Mouse (Mus musculus): ENCODE results near the gene Vezt. TPM values are rescaled to one million over a fixed set of nuclear protein-coding genes. Genes with fewer than 3 reads are reported as not detected.

The Vezt gene
- polyA plus RNA-seq, 1 experiment from 2014 or later = 32.3 TPM

DNA sequence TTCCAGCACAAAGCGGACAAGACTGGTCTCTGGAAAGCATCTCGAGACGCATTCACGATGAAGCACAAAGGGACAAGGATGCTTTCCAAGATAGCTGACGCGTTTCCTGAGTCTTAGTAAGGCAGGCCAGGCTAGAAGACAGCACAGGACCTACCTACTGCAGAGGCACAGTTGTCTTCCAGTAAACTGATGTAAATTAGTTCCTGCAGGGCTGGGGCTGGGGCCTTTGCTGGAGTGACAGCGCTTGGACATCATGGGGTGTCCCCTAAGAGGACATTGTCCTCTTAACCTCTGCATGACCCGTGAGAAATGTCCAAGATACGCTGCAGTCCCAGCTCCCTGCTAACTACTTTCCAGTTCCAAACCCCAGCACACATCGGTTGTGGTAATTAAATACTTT is 66.3 kb downstream of the Vezt start:
- H3K9me3 ChIP-seq (ENCODE audit: control insufficient read depth, low read length) = no peaks in the 10 kb centered on the region
- no peaks in the 10 kb centered on the region for H3K4me1 ChIP-seq (ENCODE audit: control insufficient read depth, insufficient read depth, low read length)
- H3K9ac ChIP-seq (ENCODE audit: low read length) = no peak overlapping the region
- H3K4me3 ChIP-seq (ENCODE audit: low read depth, low read length) = no peak overlapping the region
- DNase-seq (ENCODE audit: low spot score) (no peak), ATAC-seq (ENCODE audit: insufficient number of reproducible peaks, low FRiP score, low TSS enrichment, low read depth) (no peak)
- H3K4me2 ChIP-seq (ENCODE audit: low read depth, severe bottlenecking) = no peak overlapping the region
- no peak overlapping the region for H3K27ac ChIP-seq (replicated peaks; ENCODE audit: low read depth, low read length)
- WGBS = 71% methylated on average over 10 of the region's 10 CpGs
- H3K27me3 ChIP-seq (ENCODE audit: control insufficient read depth, insufficient read depth, low read length) = no peaks in the 10 kb centered on the region
- peaks cover 3% of the 10 kb centered on the region; the same call in 1 of the 2 replicates for H3K36me3 ChIP-seq (ENCODE audit: control insufficient read depth, insufficient read depth, low read length)

DNA sequence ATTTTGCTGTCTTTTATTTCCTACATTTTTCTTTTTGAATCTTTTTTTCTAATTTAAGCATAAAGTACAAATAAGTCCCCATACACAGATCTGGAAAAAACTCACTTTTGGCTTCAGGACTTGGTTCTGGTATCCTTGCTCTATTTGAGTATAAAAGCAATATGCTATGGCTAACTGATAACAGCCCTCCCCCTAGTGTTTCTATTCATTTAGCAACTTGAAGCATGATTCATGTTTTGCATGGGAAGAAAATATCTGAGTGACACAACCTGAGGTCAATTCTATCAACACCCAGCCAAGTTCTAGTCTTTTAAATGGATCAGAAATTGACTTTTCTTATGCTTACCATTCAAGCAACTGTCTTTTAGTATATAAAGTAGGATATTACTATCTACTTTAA is 68.1 kb downstream of the Vezt start:
- Histone ChIP-seq H3K36me3 (ENCODE audit: control insufficient read depth, insufficient read depth, low read length) (no peaks in the 10 kb centered on the region), H3K4me2 (ENCODE audit: low read depth, severe bottlenecking) (no peak overlapping the region), H3K27ac (replicated peaks; ENCODE audit: low read depth, low read length) (no peak overlapping the region), H3K9ac (ENCODE audit: low read length) (no peak overlapping the region), H3K27me3 (ENCODE audit: control insufficient read depth, insufficient read depth, low read length) (no peaks in the 10 kb centered on the region), H3K4me3 (ENCODE audit: low read depth, low read length) (no peak overlapping the region), H3K9me3 (ENCODE audit: control insufficient read depth, low read length) (no peaks in the 10 kb centered on the region), H3K4me1 (ENCODE audit: control insufficient read depth, insufficient read depth, low read length) (no peaks in the 10 kb centered on the region)
- DNase-seq (ENCODE audit: low spot score) (no peak), ATAC-seq (ENCODE audit: insufficient number of reproducible peaks, low FRiP score, low TSS enrichment, low read depth) (no peak)

DNA sequence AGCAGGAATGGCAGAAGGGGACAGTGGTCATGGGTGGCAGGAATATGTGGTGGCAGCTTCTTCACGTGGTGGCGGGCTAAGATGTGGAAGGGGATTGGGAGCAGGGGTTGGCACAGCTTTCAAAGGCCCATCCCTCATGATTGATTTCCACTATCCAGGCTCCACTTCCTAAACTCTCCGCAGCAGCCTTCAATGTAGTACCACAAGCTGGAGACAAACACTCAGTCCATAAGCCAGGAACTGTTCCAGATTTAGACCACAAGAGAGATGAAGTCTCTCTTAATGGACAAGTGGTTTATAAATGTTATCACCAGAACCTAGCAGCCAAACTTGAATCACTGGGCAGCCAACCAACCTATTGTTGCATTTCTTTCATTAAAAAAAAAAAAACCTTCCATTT is 81.6 kb downstream of the Vezt start:
- no peaks in the 10 kb centered on the region for H3K9me3 ChIP-seq (ENCODE audit: control insufficient read depth, low read length)
- H3K27ac ChIP-seq (replicated peaks; ENCODE audit: low read depth, low read length) = no peak overlapping the region
- no peak overlapping the region for H3K9ac ChIP-seq (ENCODE audit: low read length)
- H3K4me3 ChIP-seq (ENCODE audit: low read depth, low read length) = no peak overlapping the region
- ATAC-seq (ENCODE audit: insufficient number of reproducible peaks, low FRiP score, low TSS enrichment, low read depth) (no peak), DNase-seq (ENCODE audit: low spot score) (no peak)
- no peaks in the 10 kb centered on the region for H3K4me1 ChIP-seq (ENCODE audit: control insufficient read depth, insufficient read depth, low read length)
- H3K36me3 ChIP-seq (ENCODE audit: control insufficient read depth, insufficient read depth, low read length) = no peaks in the 10 kb centered on the region
- H3K27me3 ChIP-seq (ENCODE audit: control insufficient read depth, insufficient read depth, low read length) = no peaks in the 10 kb centered on the region
- no peak overlapping the region for H3K4me2 ChIP-seq (ENCODE audit: low read depth, severe bottlenecking)
- WGBS = 92% methylated on average over 3 of the region's 3 CpGs

DNA sequence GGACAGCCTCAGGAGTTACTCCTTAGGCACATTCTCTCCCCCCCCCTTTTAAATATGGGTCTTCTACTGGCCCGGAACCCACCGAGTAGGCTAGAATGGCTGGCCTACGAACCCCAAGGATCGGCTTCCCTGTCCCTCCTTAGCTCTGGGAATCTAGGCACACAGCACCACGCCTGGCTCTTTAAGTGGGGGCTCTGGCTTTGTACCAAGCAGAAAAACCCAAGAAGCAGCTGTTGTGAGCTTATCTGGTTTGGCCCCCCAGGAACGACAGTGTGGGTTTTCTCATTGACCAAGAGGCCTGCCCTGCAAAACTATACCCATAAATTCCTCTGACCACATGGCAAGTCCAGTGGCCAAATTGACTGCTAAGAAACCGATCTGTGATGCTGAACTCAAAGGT is 82.1 kb downstream of the Vezt start:
- H3K27ac ChIP-seq (replicated peaks; ENCODE audit: low read depth, low read length) = no peak overlapping the region
- H3K9ac ChIP-seq (ENCODE audit: low read length) = no peak overlapping the region
- no peaks in the 10 kb centered on the region for H3K4me1 ChIP-seq (ENCODE audit: control insufficient read depth, insufficient read depth, low read length)
- H3K27me3 ChIP-seq (ENCODE audit: control insufficient read depth, insufficient read depth, low read length) = no peaks in the 10 kb centered on the region
- DNase-seq (ENCODE audit: low spot score) = no peak
- H3K36me3 ChIP-seq (ENCODE audit: control insufficient read depth, insufficient read depth, low read length) = no peaks in the 10 kb centered on the region
- H3K9me3 ChIP-seq (ENCODE audit: control insufficient read depth, low read length) = no peaks in the 10 kb centered on the region
- ATAC-seq (ENCODE audit: insufficient number of reproducible peaks, low FRiP score, low TSS enrichment, low read depth) = no peak
- no peak overlapping the region for H3K4me2 ChIP-seq (ENCODE audit: low read depth, severe bottlenecking)
- no peak overlapping the region for H3K4me3 ChIP-seq (ENCODE audit: low read depth, low read length)
- WGBS = 88% methylated on average over 7 of the region's 7 CpGs

DNA sequence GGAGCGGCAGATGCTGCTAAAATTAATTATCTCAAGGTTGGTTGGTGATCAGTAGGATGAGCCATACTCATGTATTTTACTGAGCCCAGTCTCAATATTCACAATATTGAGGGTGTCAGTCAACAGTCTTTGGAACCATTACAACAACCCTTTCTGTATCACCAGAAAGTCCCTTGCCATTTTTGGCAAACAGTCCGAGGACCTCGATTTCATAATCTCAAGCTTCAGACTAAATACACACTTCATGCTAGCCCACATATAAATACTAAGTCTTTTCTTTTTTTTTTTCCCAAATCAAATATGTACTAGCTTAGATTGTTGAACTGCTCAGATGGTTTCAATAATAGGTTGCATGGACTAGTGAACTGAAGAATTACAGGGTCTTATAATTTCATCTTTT is 84.6 kb downstream of the Vezt start:
- Histone ChIP-seq H3K4me2 (ENCODE audit: low read depth, severe bottlenecking) (no peak overlapping the region), H3K9ac (ENCODE audit: low read length) (no peak overlapping the region), H3K4me3 (ENCODE audit: low read depth, low read length) (no peak overlapping the region), H3K4me1 (ENCODE audit: control insufficient read depth, insufficient read depth, low read length) (no peaks in the 10 kb centered on the region), H3K27me3 (ENCODE audit: control insufficient read depth, insufficient read depth, low read length) (no peaks in the 10 kb centered on the region), H3K36me3 (ENCODE audit: control insufficient read depth, insufficient read depth, low read length) (no peaks in the 10 kb centered on the region), H3K27ac (replicated peaks; ENCODE audit: low read depth, low read length) (no peak overlapping the region), H3K9me3 (ENCODE audit: control insufficient read depth, low read length) (no peaks in the 10 kb centered on the region)
- 85% methylated on average over 3 of the region's 3 CpGs for WGBS
- no peak for ATAC-seq (ENCODE audit: insufficient number of reproducible peaks, low FRiP score, low TSS enrichment, low read depth)
- no peak for DNase-seq (ENCODE audit: low spot score)

DNA sequence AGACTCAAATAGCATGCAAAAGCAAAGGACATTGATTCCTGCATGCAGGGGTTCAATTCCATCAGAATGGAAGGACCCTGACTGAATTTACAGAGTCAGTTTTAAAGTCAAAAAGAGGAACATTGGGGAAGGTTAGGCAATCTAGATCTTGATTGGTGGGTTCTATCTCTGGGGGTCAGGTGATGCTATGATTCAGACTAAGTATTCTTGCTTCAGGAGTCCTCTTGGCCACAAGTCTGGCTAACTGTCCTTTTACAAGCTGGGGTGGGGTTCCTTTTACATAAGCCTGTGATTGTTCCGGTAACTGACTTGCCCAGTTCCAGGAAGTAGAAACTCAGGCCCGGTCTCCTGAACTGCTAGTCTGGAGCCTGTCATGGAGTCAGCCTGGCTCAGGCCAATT is 85.7 kb downstream of the Vezt start:
- ATAC-seq (ENCODE audit: insufficient number of reproducible peaks, low FRiP score, low TSS enrichment, low read depth) = no peak
- no peaks in the 10 kb centered on the region for H3K4me1 ChIP-seq (ENCODE audit: control insufficient read depth, insufficient read depth, low read length)
- no peaks in the 10 kb centered on the region for H3K27me3 ChIP-seq (ENCODE audit: control insufficient read depth, insufficient read depth, low read length)
- no peaks in the 10 kb centered on the region for H3K9me3 ChIP-seq (ENCODE audit: control insufficient read depth, low read length)
- no peaks in the 10 kb centered on the region for H3K36me3 ChIP-seq (ENCODE audit: control insufficient read depth, insufficient read depth, low read length)
- no peak overlapping the region for H3K4me2 ChIP-seq (ENCODE audit: low read depth, severe bottlenecking)
- no peak for DNase-seq (ENCODE audit: low spot score)
- WGBS = 96% methylated on average over 2 of the region's 2 CpGs
- H3K4me3 ChIP-seq (ENCODE audit: low read depth, low read length) = no peak overlapping the region
- H3K9ac ChIP-seq (ENCODE audit: low read length) = no peak overlapping the region
- no peak overlapping the region for H3K27ac ChIP-seq (replicated peaks; ENCODE audit: low read depth, low read length)

DNA sequence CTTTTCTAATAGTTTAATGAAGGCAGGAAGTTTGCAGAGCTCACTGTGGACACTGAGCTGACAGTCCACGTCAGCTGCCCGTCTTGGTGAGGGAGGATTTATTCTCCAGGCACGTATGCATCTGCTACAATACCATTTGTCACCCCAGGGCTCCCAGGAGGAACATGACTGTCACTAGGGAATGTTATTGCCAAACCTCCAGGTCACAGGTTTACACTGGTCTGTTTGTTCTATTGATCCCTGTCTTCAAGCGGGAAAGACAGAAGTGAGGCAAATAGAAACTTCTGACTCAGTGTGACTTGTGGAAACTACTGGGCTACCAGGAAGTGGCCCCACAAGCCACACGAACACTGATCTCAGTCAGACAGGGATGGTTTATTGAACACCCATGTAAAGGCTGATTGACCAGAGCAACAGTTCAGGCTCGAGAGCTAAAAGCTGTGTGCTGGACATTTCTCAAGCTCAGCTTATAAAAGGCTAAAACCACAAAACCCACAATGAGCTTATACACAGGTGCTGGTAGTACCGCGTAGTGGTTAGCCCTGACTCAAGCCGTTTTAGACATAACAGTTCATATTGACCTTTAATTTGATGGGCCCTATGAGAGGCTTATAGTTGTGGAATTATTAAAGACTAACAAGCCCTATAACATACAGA is 89.6 kb downstream of the Vezt start:
- Histone ChIP-seq H3K27me3 (ENCODE audit: control insufficient read depth, insufficient read depth, low read length) (no peaks in the 10 kb centered on the region), H3K9me3 (ENCODE audit: control insufficient read depth, low read length) (no peaks in the 10 kb centered on the region), H3K9ac (ENCODE audit: low read length) (no peak overlapping the region), H3K27ac (replicated peaks; ENCODE audit: low read depth, low read length) (no peak overlapping the region), H3K4me1 (ENCODE audit: control insufficient read depth, insufficient read depth, low read length) (no peaks in the 10 kb centered on the region), H3K4me2 (ENCODE audit: low read depth, severe bottlenecking) (no peak overlapping the region), H3K4me3 (ENCODE audit: low read depth, low read length) (no peak overlapping the region), H3K36me3 (ENCODE audit: control insufficient read depth, insufficient read depth, low read length) (no peaks in the 10 kb centered on the region)
- DNase-seq (ENCODE audit: low spot score) (no peak), ATAC-seq (ENCODE audit: insufficient number of reproducible peaks, low FRiP score, low TSS enrichment, low read depth) (no peak)
- 70% methylated on average over 9 of the region's 9 CpGs for WGBS

DNA sequence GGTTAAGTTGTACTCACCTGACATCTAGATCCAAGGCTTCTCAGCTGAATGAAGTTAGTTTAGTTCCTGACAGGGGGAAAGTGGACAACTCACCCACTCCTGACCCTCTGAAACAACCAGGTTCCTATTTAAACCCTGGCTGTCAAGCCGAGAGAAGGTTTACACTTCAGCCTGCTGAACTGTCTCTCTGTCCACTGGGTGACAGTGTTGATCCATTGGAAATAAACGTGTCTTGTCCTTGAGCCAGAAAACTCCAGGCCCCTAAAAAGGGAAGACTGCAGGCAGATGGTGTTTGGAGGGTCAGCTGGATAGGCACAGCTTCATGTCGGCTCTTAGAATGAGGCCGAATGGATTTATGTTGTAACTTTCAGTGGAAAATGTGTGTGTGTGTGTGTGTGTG is 90.3 kb downstream of the Vezt start:
- H3K4me2 ChIP-seq (ENCODE audit: low read depth, severe bottlenecking) = no peak overlapping the region
- H3K36me3 ChIP-seq (ENCODE audit: control insufficient read depth, insufficient read depth, low read length) = no peaks in the 10 kb centered on the region
- H3K9ac ChIP-seq (ENCODE audit: low read length) = no peak overlapping the region
- 38% methylated on average over 4 of the region's 4 CpGs for WGBS
- H3K4me3 ChIP-seq (ENCODE audit: low read depth, low read length) = no peak overlapping the region
- no peaks in the 10 kb centered on the region for H3K4me1 ChIP-seq (ENCODE audit: control insufficient read depth, insufficient read depth, low read length)
- no peak overlapping the region for H3K27ac ChIP-seq (replicated peaks; ENCODE audit: low read depth, low read length)
- H3K27me3 ChIP-seq (ENCODE audit: control insufficient read depth, insufficient read depth, low read length) = no peaks in the 10 kb centered on the region
- no peak for ATAC-seq (ENCODE audit: insufficient number of reproducible peaks, low FRiP score, low TSS enrichment, low read depth)
- no peaks in the 10 kb centered on the region for H3K9me3 ChIP-seq (ENCODE audit: control insufficient read depth, low read length)
- DNase-seq (ENCODE audit: low spot score) = no peak

DNA sequence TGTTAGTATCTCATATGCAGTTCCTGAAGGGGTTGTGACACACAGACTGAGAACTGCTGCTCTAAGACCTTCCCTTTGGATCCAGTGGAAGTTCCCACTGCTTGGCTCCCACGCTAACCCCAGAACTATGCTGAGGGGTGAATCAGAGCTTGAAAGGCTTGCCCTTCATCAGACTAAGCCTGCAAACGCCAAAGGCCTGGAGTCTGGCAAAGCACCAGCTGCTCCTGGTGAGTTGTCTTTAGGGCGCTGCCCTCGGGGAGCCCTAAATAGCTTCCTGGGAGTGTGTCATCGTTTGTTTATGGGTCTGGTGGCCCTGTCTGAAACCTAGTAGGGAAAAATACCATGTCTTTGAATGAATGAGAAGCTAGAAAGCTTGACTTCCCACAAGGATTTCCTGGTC is 91.4 kb downstream of the Vezt start:
- Histone ChIP-seq H3K4me1 (ENCODE audit: control insufficient read depth, insufficient read depth, low read length) (no peaks in the 10 kb centered on the region), H3K4me2 (ENCODE audit: low read depth, severe bottlenecking) (no peak overlapping the region), H3K27ac (replicated peaks; ENCODE audit: low read depth, low read length) (no peak overlapping the region), H3K9ac (ENCODE audit: low read length) (no peak overlapping the region), H3K36me3 (ENCODE audit: control insufficient read depth, insufficient read depth, low read length) (no peaks in the 10 kb centered on the region), H3K27me3 (ENCODE audit: control insufficient read depth, insufficient read depth, low read length) (no peaks in the 10 kb centered on the region), H3K9me3 (ENCODE audit: control insufficient read depth, low read length) (no peaks in the 10 kb centered on the region), H3K4me3 (ENCODE audit: low read depth, low read length) (no peak overlapping the region)
- 51% methylated on average over 5 of the region's 5 CpGs for WGBS
- no peak for ATAC-seq (ENCODE audit: insufficient number of reproducible peaks, low FRiP score, low TSS enrichment, low read depth)
- no peak for DNase-seq (ENCODE audit: low spot score)
